Mouse (Mus musculus): Measurements from ENCODE around the gene Gpr180.
A peak's percentile ranks its signal among the peaks of the same experiment; 100 is the strongest.
"Not testable (repeated sequence)": the region's sequence is repeated elsewhere in the genome, so short reads cannot be mapped to it uniquely, and the experiment has no call there.

Gpr180 gene

DNA sequence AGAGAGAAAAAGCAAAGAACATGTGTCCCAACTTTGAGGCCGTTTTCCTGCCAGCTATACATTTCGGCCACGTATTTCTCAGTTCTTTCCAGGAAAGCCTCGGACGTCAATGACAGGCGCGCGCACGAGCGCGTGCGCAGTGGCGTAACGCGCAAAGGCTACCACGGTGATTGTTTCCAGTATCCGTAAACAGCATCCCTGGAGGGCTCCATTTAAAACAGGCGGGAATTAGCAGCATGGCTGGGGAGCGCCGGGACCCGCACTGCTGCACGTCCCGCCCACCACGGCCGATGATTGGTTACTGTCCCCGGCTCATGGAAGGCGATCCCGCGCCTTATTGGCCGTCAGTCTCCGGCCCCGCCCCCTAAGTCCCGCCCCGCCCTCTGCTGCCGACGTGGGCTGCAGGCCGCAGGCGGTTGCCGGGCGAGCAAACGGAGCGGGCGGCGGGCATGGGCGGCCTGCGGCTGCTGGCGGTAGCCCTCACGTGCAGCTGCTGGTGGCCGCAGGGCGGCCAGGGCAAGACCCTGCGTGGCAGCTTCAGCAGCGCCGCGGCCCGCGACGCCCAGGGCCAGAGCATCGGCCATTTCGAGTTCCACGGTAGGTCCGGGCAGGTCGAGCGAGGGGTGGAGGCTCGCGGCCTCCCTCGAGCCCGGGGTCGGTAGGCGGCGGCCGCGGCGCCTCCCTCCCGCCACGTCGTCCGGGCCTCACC lies at the start of gene Gpr180:
TSS of gene Gpr180 (plus strand) at position 415 of the 709 bp plus-strand sequence.
- DNase-seq (ENCODE audit: low spot score), result peak; percentile 94

GRCm38 (mm10) chr14:118088437-118089207 lies 48.3 kb upstream of the Gpr180 start:
- DNase-seq (ENCODE audit: low spot score), result no peak

- peak; percentile 89 for DNase-seq (ENCODE audit: low spot score)
Measured at GRCm38 (mm10) chr14:118089215-118089805, 47.6 kb upstream of the Gpr180 start.

- peak; percentile 19 for DNase-seq (ENCODE audit: low spot score)
Measured at GRCm38 (mm10) chr14:118089806-118090392, 47.1 kb upstream of the Gpr180 start.

- DNase-seq (ENCODE audit: low spot score), result no peak
Measured at GRCm38 (mm10) chr14:118098265-118098664, 38.7 kb upstream of the Gpr180 start.

DNA sequence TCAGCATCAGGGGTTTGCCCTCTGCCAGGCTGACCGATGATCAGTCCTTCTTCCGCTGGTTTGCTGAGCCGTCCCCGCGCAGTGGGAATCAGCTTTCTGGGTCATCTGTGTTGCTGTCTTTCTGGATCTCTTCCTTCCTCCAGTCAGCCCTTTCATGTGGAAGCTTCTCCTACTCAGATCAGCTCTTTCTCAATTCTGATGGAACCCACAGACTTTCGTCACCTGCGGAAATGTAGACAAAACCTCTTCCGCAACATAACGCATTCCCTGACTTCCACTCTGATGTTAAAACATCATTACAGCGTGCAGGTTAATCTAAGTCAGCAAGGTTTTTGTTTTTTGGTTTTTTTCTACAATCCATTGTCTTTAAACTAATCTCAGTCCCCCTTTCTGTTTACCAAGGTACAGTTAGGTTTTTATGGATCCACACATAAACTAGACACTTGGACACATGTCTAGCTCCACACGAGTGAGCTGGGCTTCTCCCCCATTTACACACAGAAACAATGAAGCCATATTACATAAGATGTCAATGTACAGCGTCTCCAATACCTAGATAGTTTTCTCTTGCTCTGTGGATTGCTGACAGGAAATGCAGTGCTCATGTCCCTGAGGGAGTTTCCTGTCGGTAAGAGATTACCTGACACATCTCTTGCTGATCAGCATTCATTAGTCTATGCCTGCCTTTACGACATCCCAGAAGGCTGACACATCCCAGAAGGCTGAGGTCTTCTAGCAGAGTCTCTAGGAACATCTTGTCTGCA lies 35.5 kb upstream of the Gpr180 start:
- DNase-seq (ENCODE audit: low spot score), result no peak

DNA sequence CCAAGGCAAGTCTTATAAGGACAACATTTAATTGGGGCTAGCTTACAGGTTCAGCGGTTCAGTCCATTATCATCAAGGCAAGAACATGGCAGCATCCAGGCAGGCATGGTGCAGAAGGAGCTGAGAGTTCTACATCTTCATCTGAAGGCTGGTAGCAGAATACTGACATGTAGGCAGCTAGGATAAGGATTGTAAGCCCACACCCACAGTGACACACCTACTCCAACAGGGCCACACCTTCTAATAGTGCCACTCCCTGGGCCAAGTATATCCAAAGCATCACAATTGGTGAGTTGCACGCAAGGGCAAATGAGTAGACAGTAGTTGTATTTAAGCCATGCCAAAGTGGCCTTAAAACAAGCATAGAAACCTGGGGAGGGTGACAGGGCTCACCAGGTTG lies 29.5 kb upstream of the Gpr180 start:
- not testable (repeated sequence) for DNase-seq (ENCODE audit: low spot score)

GRCm38 (mm10) chr14:118113116-118113515 lies 23.8 kb upstream of the Gpr180 start:
- DNase-seq (ENCODE audit: low spot score), result no peak

GRCm38 (mm10) chr14:118124129-118124528 lies 12.8 kb upstream of the Gpr180 start:
- DNase-seq (ENCODE audit: low spot score), result no peak

GRCm38 (mm10) chr14:118124771-118125170 lies 12.2 kb upstream of the Gpr180 start:
- no peak for DNase-seq (ENCODE audit: low spot score)

- no peak for DNase-seq (ENCODE audit: low spot score)
Measured at GRCm38 (mm10) chr14:118126301-118126700, 10.7 kb upstream of the Gpr180 start.

DNA sequence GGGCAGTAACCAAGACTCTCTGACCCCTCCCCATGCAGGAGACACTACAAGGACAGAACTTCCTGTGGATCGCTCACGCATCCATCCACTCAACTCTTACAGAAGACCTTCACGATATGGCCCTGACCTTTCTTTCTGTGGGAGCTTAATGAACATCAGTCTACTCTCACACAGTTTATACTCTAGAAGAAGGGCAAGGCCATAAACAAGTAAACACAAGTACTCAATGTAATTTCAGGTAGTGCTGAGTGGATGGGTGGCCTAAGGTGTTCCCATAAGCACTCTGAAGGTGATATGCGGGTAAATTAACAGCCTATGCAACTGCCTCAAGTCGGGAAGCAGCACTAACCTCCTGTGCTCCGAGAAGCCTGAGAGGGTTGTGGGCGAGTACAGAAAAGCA lies 5.5 kb upstream of the Gpr180 start:
- DNase-seq (ENCODE audit: low spot score), result no peak

DNA sequence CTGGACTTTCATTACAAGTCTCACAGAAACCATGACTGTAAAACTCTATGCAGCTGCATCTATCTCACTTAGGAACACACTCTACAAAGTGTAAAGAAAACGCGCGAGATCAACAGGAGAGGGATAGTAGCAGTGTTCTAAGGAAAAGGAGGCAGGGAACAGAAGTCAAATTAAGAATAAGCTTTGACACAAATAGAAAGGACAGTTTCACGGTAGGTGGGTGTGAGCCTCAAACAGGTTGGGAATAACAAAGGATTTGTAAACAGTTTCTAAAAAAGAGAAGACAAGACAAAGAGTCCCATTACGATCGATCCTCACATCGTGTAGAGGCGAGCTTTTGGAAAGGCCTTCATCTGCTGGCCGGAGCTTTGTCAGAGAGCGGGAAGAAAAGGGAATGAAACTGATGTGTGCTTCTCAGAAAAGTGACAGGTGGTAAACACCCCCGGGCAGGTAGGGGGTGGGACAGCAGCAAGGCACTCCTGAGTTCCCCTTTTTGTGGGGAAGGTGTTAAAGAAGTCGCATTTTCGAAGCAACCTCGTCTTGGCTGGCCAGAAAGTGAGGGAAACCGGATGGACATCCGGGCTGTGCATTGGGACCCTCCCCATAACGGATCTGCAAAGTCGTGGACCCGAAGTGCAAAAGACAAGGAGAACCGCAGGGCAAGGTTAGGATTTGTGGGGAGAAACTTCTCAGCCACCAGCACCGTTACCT lies 4.9 kb upstream of the Gpr180 start:
- no peak for DNase-seq (ENCODE audit: low spot score)

DNA sequence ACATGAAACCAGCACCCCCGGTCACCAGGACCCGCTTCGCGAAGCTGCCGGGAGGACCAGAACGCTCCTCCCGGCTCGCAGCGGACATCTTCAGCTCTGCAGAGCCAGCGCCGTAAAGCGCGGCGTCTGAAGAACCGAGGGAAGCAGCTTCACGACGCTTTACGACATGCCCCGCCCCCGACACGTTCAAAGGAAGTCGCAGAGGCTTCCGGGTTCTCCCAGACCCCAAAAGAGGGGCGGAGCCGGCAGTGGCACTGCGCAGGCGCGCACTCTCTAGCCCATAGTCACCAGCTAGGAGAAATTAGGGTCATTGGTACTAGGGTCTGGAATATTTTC lies 4.3 kb upstream of the Gpr180 start, which contains the start of gene Tgds:
TSS of gene Tgds (minus strand) at position 114 of the 336 bp plus-strand sequence.
- DNase-seq (ENCODE audit: low spot score), result peak; percentile 99

GRCm38 (mm10) chr14:118137487-118137886 lies 529 bp downstream of the Gpr180 start:
- DNase-seq (ENCODE audit: low spot score), result peak; percentile 79

DNA sequence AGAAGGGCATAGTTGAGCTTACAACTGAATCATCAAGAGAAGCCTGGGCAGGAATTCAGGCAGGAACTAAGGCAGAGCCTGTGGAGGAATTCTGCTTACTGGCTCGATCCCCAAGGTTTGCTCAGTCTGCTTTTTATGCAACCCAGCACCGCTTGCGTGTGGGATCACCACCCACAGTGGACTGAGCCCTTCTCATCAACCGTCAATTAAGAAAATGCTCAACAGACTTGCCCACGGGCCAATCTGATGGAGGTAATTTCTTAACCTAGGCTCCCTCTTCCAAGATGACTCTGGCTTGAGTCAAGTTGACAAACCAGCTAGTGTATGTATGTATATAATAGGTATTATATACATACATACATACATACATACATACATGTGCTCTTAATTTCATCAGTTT lies 5.3 kb downstream of the Gpr180 start:
- no peak for DNase-seq (ENCODE audit: low spot score)

GRCm38 (mm10) chr14:118148046-118148445 lies 11.1 kb downstream of the Gpr180 start:
- DNase-seq (ENCODE audit: low spot score), result no peak

- peak; percentile 25 for DNase-seq (ENCODE audit: low spot score)
Measured at GRCm38 (mm10) chr14:118148554-118148953, 11.6 kb downstream of the Gpr180 start.

DNA sequence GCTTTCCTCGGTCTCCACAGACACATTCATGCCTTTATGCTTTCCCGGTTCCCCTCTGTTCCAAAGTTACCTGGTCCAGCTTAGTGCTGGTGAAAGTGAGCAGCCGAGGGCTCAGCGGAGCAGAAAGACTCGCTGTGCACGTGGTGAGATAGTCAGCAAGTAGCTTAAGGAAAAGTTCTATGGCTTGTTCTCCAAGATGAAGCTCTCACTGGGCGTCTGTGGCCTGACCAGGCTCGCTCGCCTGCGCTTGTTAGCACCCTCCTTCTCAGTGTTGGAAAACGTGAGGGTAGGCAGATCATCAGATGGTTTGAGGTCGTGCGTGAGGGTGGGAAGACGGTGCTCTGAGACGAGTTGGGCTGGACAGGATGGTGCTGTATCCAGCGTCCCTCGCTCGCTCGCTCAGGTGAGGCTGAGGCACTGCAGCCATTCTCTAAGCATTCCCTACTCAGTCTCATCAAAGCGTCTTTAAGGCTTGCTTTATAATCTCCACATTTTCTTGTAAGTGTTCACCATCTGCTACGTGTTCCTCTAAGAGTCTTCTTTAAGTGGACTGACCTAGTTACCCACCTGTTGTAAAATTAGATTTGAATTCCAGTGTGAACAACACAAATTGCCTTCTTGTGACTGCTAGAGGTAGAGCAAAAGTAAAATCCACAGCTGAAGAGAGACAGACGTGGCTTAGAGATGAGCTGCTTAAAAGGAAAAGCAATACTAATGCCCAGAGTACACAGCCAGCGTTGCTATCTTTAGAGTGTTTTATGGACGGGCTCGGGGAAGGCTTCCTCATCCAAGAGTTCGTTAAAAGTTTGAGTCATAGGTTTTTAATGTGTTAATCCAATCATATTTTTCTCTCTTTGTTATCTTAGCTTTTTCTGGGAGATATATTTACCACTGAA lies 13.9 kb downstream of the Gpr180 start:
- DNase-seq (ENCODE audit: low spot score), result no peak

DNA sequence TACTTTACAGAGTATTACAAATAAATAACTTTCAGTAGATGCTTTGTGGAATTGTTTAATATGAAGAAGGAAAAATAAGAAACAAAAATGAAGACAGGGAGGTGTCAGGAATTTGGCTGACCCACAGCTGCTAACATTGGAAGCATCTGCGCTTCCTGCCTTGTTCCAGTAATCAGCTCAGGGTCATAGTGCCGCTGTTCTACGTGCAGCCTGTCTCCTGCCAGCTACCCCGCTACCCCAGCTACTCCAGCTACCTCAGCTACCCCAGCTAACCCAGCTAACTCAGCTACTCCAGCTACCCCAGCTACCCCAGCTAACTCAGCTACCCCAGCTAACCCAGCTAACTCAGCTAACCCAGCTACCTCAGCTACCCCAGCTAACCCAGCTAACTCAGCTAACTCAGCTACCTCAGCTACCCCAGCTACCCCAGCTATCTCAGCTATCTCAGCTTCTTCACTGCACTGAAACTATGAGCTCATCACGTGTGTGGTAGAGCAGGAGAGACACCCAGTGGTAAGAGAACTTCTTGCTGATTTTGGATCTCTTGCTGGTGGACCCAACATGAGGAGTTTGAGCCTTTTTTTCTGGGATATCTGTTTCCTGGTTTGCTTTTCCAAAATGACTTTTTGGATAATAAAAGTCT lies 14.8 kb downstream of the Gpr180 start:
- peak; percentile 64 for DNase-seq (ENCODE audit: low spot score)

All from adipocyte (in vitro differentiated cells).